Mouse (Mus musculus) heart, embryonic 16.5 days (tissue): ENCODE data around the gene 4930564D02Rik. TPM values are rescaled to one million over a fixed set of nuclear protein-coding genes. Genes with fewer than 3 reads are reported as not detected.

Experiments used
- ATAC-seq: fragments of 200-750 bp; cut with Nextera tagmentation; replicated peaks from 2 replicates; pipeline ENCODE4 v1.8.0; 2017; ENCODE audit warnings: moderate number of reproducible peaks; ENCODE audit not compliant: insufficient read depth, low FRiP score; ENCODE audit errors: extremely low read depth
- H3K27ac ChIP-seq: fragments of 300-500 bp; sonication (generic); 2 replicates; pipeline ENCODE4 v1.5.1; 2014; ENCODE audit warnings: mild to moderate bottlenecking, low read length, control low read depth, moderate library complexity
- H3K27me3 ChIP-seq: fragments of 300-500 bp; sonication (generic); 2 replicates; pipeline ENCODE4 v1.6.1; 2014; ENCODE audit warnings: low read length, mixed read lengths; ENCODE audit not compliant: control insufficient read depth, insufficient read depth
- H3K36me3 ChIP-seq: fragments of 300-500 bp; sonication (generic); 2 replicates; pipeline ENCODE4 v1.6.1; 2014; ENCODE audit not compliant: control insufficient read depth, insufficient read depth
- H3K4me1 ChIP-seq: fragments of 300-500 bp; sonication (generic); 2 replicates; pipeline ENCODE4 v1.6.1; 2014; ENCODE audit warnings: low read length, mixed read lengths; ENCODE audit not compliant: control insufficient read depth, insufficient read depth
- H3K4me2 ChIP-seq: fragments of 300-500 bp; sonication (generic); 2 replicates; pipeline ENCODE4 v1.6.1; 2014; ENCODE audit warnings: low read depth, mild to moderate bottlenecking, control low read depth, low read length
- H3K4me3 ChIP-seq: fragments of 300-500 bp; sonication (generic); 2 replicates; pipeline ENCODE4 v1.5.1; 2014; ENCODE audit warnings: mild to moderate bottlenecking, control low read depth, low read length
- H3K9ac ChIP-seq: fragments of 300-500 bp; sonication (generic); 2 replicates; pipeline ENCODE4 v1.6.1; 2014; ENCODE audit warnings: low read length, control low read depth
- H3K9me3 ChIP-seq: fragments of 300-500 bp; sonication (generic); replicated peaks from 2 replicates; pipeline ENCODE4 v1.6.1; 2016; ENCODE audit warnings: low read length; ENCODE audit not compliant: control insufficient read depth
- WGBS: fragments of 180-500 bp; shearing (Covaris S2); extraction: QIAGEN DNeasy Blood & Tissue Kit; methylation state at CpG from one replicate; pipeline ENCODE4 v1.1.7; 2014; 5-methylcytosine and 5-hydroxymethylcytosine counted together
- polyA plus RNA-seq: library from polyadenylated mRNA; unstranded; fragments of >200 nt; fragmentation: Nextera tagmentation; extraction: Ambion mirVana; gene quantifications from 2 replicates; pipeline ENCODE4 v1.2.1, GENCODE M21; 2015

4930564D02Rik gene
- polyA plus RNA-seq, 1 experiment from 2014 or later = not detected

DNA sequence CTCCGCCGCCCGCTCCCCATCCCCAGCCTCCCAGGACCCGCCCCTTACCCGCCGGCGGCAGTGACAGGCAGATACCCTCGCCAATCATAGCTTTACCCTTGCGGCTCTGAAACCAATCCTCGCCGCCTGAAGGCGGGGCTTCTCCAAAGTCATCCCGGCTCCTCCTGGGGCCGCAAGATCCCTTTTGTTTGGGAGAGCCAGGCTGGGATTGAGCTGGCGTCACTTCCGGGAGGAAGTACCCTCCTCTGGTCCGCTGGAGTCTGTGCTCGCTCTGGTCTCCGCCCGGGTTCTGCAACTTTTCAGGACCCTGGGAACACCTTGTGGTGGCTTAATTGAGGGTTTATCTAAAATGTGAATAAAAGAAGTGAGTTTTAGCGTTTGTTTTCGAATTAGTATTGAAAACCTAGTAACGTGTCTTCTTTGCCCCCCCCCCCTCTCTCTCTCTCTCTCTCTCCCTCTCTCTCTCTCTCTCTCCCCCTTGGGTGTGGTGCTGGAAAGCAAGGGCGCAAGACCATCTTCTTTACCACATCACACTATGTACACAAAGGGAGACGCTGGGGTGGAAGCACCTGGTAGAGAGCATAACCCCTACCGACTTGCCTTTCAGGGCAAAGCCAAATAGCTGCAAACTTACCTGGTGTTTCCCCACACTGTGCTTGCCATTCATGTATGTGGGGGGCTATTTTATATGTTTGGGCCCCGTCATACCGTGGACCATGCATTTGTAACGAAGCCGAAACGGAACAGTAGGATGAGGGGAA, 13.5 kb upstream of the 4930564D02Rik start, which contains the start of gene Cttnbp2nl:
Gene Cttnbp2nl (minus strand): TSS at position 210 of the 761 bp plus-strand sequence.
- WGBS = 1% methylated on average over 31 of the region's 31 CpGs
- Histone ChIP-seq H3K4me3 (peak within 1 kb of the TSS; percentile 89), H3K9me3 (no peaks in the 10 kb centered on the region), H3K9ac (peak within 1 kb of the TSS; percentile 88), H3K4me1 (peaks cover 48% of the 10 kb centered on the region), H3K27ac (peak within 1 kb of the TSS; percentile 94), H3K27me3 (no peaks in the 10 kb centered on the region), H3K4me2 (peak within 1 kb of the TSS; percentile 82), H3K36me3 (no peaks in the 10 kb centered on the region; the same call in 1 of the 2 replicates)
- peak; percentile 94 for ATAC-seq

DNA sequence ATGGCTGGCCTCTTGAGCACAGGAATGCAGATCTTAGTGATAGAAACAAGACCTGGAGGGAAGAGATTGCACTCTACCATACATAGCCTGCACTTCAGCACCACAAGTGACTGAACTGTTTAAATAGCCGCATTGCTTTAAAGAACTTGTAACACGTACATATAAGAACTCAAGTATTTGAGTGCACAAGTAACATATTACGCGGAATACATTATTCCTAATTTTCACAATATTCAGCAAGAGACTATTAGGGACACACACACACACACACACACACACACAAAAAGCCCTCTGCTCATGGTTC, 13.0 kb upstream of the 4930564D02Rik start:
- peaks cover 47% of the 10 kb centered on the region for H3K4me1 ChIP-seq
- 47% methylated on average over 4 of the region's 4 CpGs for WGBS

DNA sequence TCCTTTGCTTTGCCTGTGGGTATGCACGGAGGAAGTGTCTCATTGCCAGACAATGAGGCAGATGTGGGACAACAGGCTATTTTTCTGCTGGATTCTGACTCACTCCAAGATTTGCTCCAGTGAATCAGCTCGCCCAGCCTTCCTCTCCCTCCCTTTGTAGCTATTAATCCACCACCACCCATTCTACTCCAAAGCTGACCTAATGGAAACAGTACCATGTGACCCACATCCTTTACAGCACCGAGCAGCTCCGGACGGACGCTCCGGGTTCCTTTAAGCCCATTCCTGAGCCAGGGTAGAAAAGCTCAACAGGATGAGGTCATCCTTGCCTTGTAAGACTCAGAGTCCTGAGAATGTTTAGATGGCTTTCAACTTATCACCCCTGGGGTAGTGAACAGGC, 11.7 kb upstream of the 4930564D02Rik start:
- Histone ChIP-seq H3K9ac (peak overlapping the region; percentile 49; the same call in 1 of the 2 replicates), H3K27ac (peak overlapping the region; percentile 94), H3K36me3 (no peaks in the 10 kb centered on the region; the same call in 1 of the 2 replicates), H3K4me3 (no peak overlapping the region), H3K4me2 (peak overlapping the region; percentile 43), H3K27me3 (no peaks in the 10 kb centered on the region), H3K4me1 (peaks cover 43% of the 10 kb centered on the region), H3K9me3 (no peaks in the 10 kb centered on the region)
- ATAC-seq = peak; percentile 44
- 12% methylated on average over 7 of the region's 7 CpGs for WGBS

More for the DNA sequence above, 13.0 kb upstream of the 4930564D02Rik start:
- peak overlapping the region; percentile 94 for H3K27ac ChIP-seq
- H3K36me3 ChIP-seq = no peaks in the 10 kb centered on the region; the same call in 1 of the 2 replicates
- peak overlapping the region; percentile 82 for H3K4me2 ChIP-seq
- H3K27me3 ChIP-seq = no peaks in the 10 kb centered on the region
- no peaks in the 10 kb centered on the region for H3K9me3 ChIP-seq
- peak overlapping the region; percentile 89 for H3K4me3 ChIP-seq
- no peak for ATAC-seq
- H3K9ac ChIP-seq = peak overlapping the region; percentile 62

DNA sequence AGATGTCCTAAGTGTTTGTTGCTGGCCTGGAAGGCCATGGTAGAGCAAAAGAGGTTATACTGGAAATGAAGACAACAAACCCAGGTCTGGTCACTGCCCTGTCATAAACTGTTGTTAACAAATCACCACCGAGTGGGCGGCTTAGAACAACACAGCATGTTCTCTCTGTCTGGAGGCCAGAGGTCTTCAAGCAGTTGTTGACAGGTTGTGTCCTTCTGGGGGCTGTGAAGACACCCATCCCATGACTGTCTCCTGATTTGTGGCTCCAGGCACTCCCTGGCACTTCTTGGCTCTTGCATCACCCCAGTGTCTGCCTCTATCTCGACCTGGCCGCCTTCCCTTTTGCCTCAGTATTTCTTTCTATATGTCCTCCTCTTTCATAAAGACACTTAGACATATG, 11.0 kb upstream of the 4930564D02Rik start:
- Histone ChIP-seq H3K4me1 (peaks cover 40% of the 10 kb centered on the region), H3K27ac (peak overlapping the region; percentile 94), H3K9me3 (no peaks in the 10 kb centered on the region), H3K4me2 (no peak overlapping the region), H3K9ac (no peak overlapping the region), H3K4me3 (no peak overlapping the region), H3K36me3 (no peaks in the 10 kb centered on the region), H3K27me3 (no peaks in the 10 kb centered on the region)
- no peak for ATAC-seq
- WGBS = 30% methylated on average over 4 of the region's 4 CpGs

DNA sequence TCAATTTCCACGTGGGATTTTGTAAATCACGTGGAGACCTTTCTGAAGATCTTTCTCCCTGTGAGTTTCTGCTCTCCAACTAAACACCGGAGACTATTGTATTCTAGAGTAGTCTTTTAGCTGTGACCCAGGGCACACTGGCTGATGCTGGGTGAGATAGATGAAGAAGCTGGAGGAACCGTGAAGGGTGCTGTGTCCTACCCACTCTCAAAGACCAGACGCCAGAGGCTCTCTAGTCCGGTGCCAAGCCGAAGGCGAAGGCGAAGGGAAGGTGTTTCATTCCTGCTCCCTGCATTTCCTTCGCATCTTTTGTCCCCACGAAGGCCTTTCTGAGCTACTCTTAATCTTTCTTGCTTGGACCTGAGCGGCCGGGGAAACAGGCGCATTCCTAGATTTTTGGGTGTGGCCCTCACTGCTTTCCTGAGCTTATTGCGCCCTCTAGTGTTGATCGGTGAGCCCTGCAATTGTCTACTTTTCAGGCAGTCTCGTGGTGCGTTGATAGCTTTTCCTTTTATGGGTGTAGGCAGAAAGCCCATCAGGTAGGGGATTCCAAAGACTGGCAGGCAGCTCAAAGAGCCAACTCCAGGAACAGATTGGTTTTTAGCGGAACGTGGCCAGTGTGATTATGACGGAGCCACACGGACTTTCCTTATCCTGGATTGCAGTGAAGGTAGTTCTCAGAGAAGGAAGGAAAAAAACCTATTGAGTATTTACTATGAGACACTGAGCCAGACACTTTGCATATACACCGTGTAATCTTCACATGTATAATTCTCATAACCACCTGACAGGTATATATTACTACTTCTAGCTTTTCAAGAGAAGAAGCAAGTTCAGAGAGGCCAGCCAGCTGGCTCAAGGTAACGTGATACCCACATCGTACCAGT, 7.8 kb upstream of the 4930564D02Rik start:
- 0 out of 2 replicates have a peak overlapping the region, but pooled peaks have one; percentile 11 for H3K27ac ChIP-seq
- peak; percentile 18; the same call in 1 of the 2 replicates for ATAC-seq
- no peaks in the 10 kb centered on the region for H3K36me3 ChIP-seq
- H3K4me1 ChIP-seq = peaks cover 29% of the 10 kb centered on the region
- H3K9ac ChIP-seq = peak overlapping the region; percentile 66
- 12% methylated on average over 25 of the region's 25 CpGs for WGBS
- no peaks in the 10 kb centered on the region for H3K27me3 ChIP-seq
- H3K4me2 ChIP-seq = peak overlapping the region; percentile 71
- H3K4me3 ChIP-seq = peak overlapping the region; percentile 47
- H3K9me3 ChIP-seq = no peaks in the 10 kb centered on the region

DNA sequence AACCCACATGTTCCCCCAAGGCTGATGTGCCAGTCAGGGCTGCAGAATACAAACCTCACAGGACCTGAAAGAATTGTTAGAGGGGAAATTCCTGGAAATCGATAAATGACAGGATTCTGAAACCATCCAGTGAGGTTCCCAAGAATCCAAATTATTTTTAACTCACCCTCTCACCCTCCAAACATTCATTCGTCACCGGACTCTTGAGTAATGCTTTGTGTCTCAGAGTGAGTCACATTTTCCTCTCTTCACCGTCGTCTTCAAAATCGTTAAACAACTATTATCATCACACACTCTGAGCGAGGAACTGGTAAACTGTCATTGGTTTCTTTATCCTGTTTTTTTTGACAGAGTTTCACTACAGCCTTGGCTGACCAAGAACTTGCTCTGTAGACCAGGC, 6.7 kb upstream of the 4930564D02Rik start:
- Histone ChIP-seq H3K4me1 (peaks cover 18% of the 10 kb centered on the region), H3K27me3 (no peaks in the 10 kb centered on the region), H3K36me3 (no peaks in the 10 kb centered on the region), H3K27ac (no peak overlapping the region), H3K4me2 (no peak overlapping the region), H3K9me3 (no peaks in the 10 kb centered on the region), H3K9ac (no peak overlapping the region), H3K4me3 (no peak overlapping the region)
- WGBS = 25% methylated on average over 7 of the region's 7 CpGs
- ATAC-seq = no peak

DNA sequence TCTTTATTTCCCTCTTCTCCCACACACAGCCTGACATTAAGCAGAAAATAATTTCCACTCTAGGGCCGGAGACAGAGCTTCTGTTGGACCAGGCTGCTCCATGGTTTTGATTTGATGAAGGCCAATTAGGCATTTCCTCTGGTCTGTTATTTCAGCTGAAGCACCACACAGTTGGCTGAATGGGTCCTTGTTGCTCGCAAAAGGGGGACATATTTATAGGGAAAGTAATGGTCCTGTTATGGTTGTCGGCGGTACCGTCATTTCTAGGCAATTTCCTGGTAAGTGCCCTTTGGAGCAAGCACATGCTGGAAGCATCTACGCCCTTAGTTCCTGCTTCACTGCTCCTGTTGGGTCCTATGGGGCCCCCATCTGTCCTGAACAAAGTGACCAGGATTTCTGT, 5.7 kb upstream of the 4930564D02Rik start:
- no peaks in the 10 kb centered on the region for H3K9me3 ChIP-seq
- WGBS = 69% methylated on average over 6 of the region's 6 CpGs
- H3K4me3 ChIP-seq = no peak overlapping the region
- no peak overlapping the region for H3K27ac ChIP-seq
- H3K9ac ChIP-seq = no peak overlapping the region
- no peaks in the 10 kb centered on the region for H3K27me3 ChIP-seq
- peaks cover 10% of the 10 kb centered on the region for H3K4me1 ChIP-seq
- ATAC-seq = no peak
- H3K36me3 ChIP-seq = no peaks in the 10 kb centered on the region
- no peak overlapping the region for H3K4me2 ChIP-seq

DNA sequence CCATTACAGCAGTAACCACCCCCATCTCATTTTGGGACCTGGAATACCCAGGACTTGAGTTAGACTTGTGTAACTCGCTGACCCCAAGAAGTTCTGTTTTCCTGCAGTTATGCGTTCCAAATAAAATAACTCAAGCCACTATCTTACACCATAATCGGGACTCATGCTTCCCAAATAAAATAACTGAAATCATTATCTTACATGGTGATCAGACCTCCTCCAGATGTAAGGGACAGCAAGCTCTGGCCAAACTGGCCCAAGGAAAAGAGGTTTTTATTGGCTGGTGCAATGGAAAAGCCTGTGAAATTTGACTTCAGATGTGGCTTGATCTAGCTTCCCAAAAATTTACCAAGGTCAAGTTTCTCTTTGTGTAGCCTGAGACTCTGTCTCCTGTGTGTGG, 5.1 kb upstream of the 4930564D02Rik start:
- Histone ChIP-seq H3K36me3 (no peaks in the 10 kb centered on the region), H3K4me2 (no peak overlapping the region), H3K27ac (no peak overlapping the region), H3K4me1 (peaks cover 10% of the 10 kb centered on the region; the same call in 1 of the 2 replicates), H3K9ac (no peak overlapping the region), H3K27me3 (no peaks in the 10 kb centered on the region), H3K9me3 (no peaks in the 10 kb centered on the region), H3K4me3 (no peak overlapping the region)
- 72% methylated on average over 3 of the region's 3 CpGs for WGBS
- ATAC-seq = no peak

DNA sequence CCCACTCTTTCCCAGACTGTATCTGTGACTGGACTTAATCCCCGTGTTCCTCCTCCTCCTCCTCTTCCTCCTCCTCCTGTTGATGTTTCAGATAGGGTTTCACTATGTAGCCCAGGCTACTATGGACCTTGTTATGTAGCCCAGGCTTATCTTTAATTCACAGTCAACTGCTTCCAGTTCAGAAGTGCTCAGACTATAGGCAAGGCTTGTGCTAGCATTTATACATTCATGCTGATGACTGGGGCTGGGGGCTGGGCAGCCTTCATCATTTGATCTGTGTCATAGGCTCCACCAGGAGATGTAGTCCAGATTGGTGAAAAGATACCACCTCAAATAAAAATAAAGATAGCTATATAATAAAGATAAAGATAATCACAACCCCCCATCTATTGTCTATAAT, 4.7 kb upstream of the 4930564D02Rik start:
- H3K4me2 ChIP-seq = no peak overlapping the region
- no peak overlapping the region for H3K9ac ChIP-seq
- H3K9me3 ChIP-seq = no peaks in the 10 kb centered on the region
- H3K36me3 ChIP-seq = no peaks in the 10 kb centered on the region
- no peak overlapping the region for H3K4me3 ChIP-seq
- H3K4me1 ChIP-seq = peaks cover 10% of the 10 kb centered on the region; the same call in 1 of the 2 replicates
- H3K27me3 ChIP-seq = no peaks in the 10 kb centered on the region
- ATAC-seq = no peak
- 71% methylated on average over 1 of the region's 1 CpGs for WGBS
- H3K27ac ChIP-seq = no peak overlapping the region
